In the genomic region with DNA sequence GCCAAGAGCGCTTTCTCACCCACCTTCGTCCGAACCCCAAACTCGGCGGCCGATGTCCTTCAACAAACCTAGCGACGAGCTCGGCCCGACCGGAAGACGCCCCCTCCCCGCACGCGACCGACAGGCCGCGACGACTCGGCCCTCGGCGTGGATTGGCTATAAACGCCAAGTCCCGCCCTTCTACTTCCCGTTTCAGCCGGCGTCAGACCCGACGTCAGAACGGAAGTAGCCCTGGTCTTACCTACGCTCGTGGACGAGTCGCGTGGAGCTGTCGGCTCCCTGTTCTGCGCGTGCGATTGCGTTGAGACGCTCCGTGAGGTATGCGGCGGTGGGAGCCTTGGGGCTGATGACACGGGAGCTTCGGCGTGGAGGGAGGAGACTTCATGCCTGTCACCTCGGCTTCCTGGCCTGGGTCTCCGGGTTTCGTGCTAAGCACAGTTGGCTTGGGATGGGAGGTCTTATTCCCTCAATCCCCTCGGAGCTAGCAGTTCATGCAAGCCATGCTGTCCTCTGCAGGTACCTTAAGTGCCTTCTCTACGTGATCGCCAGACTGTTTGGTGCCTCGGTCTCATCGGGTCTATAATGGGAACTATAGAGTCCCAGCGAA, we compare ENCODE assay signal across 8 mouse cellular contexts. TPM values are rescaled to one million over a fixed set of nuclear protein-coding genes. Genes with fewer than 3 reads are reported as not detected.
DNase-seq lines count a peak whose midpoint lies in the region; ATAC-seq and TF ChIP-seq lines count a peak whose summit lies in the region.

A gene (minus strand): TSS at position 98 of the 607 bp plus-strand sequence.
A gene (plus strand): TSS at position 219 of the 607 bp plus-strand sequence.

- WGBS in forebrain, embryonic 13.5 days: under 1% methylated on average over 56 of the region's 56 CpGs
- 0% methylated on average over 56 of the region's 56 CpGs for WGBS in large intestine, adult 2 months
- WGBS in liver, postnatal 0 days (ENCODE audit: insufficient replicate concordance): under 1% methylated on average over 56 of the region's 56 CpGs
- under 1% methylated on average over 56 of the region's 56 CpGs for WGBS in neural tube, embryonic 14.5 days

- H3K4me1 ChIP-seq in ES-Bruce4 (ENCODE audit: control insufficient read depth, insufficient read depth, low read length): no peaks in the 10 kb centered on the region
- H3K4me1 ChIP-seq in forebrain, embryonic 13.5 days: peaks cover 35% of the 10 kb centered on the region
- peaks cover 7% of the 10 kb centered on the region; the same call in 1 of the 2 replicates for H3K4me1 ChIP-seq in liver, postnatal 0 days (ENCODE audit: insufficient read depth)
- H3K4me1 ChIP-seq in neural tube, embryonic 14.5 days (ENCODE audit: control insufficient read depth, insufficient read depth, low read length): peaks cover 16% of the 10 kb centered on the region

- H3K9ac ChIP-seq in ES-Bruce4 (ENCODE audit: low read depth, poor library complexity, severe bottlenecking): peak within 1 kb of the TSS; percentile 84
- H3K9ac ChIP-seq in forebrain, embryonic 13.5 days: peak within 1 kb of the TSS; percentile 98
- H3K9ac ChIP-seq in liver, postnatal 0 days (replicated peaks): peak within 1 kb of the TSS; percentile 88
- H3K9ac ChIP-seq in neural tube, embryonic 14.5 days (replicated peaks; ENCODE audit: low read depth, low read length): peak within 1 kb of the TSS; percentile 95

- peak within 1 kb of the TSS; percentile 90 for H3K4me2 ChIP-seq in forebrain, embryonic 13.5 days
- peak within 1 kb of the TSS; percentile 95 for H3K4me2 ChIP-seq in liver, postnatal 0 days (ENCODE audit: low read depth, low read length)
- H3K4me2 ChIP-seq in neural tube, embryonic 14.5 days (ENCODE audit: low read depth, low read length): peak within 1 kb of the TSS; percentile 67

- H3K27me3 ChIP-seq in ES-Bruce4 (ENCODE audit: control insufficient read depth, insufficient read depth, low read length, poor library complexity, severe bottlenecking): no peaks in the 10 kb centered on the region
- no peaks in the 10 kb centered on the region for H3K27me3 ChIP-seq in forebrain, embryonic 13.5 days
- no peaks in the 10 kb centered on the region for H3K27me3 ChIP-seq in liver, postnatal 0 days (ENCODE audit: insufficient read depth, low read length)
- no peaks in the 10 kb centered on the region for H3K27me3 ChIP-seq in neural tube, embryonic 14.5 days (ENCODE audit: control insufficient read depth, insufficient read depth, low read length)

- intact Hi-C loops in heart, postnatal 10 days (cut with DNase I): no loop called here

- H3K36me3 ChIP-seq in ES-Bruce4 (ENCODE audit: control insufficient read depth, insufficient read depth, low read length, poor library complexity, severe bottlenecking): peaks cover 31% of the 10 kb centered on the region
- H3K36me3 ChIP-seq in forebrain, embryonic 13.5 days (ENCODE audit: poor library complexity, severe bottlenecking): peaks cover 47% of the 10 kb centered on the region
- H3K36me3 ChIP-seq in liver, postnatal 0 days (replicated peaks; ENCODE audit: insufficient read depth, low read length): peaks cover 22% of the 10 kb centered on the region
- peaks cover 23% of the 10 kb centered on the region for H3K36me3 ChIP-seq in neural tube, embryonic 14.5 days (ENCODE audit: control insufficient read depth, insufficient read depth, low read length)

- no peak for TF ChIP-seq EP300 in ES-Bruce4 (IDR thresholded peaks at IDR 0.05; ENCODE audit: insufficient read depth, low read depth, low read length)
- no peak for TF ChIP-seq EP300 in liver, postnatal 0 days (IDR thresholded peaks at IDR 0.05; ENCODE audit: low read depth)

- TF ChIP-seq POLR2A in ES-Bruce4 (IDR thresholded peaks at IDR 0.05; ENCODE audit: insufficient read depth, low read length): peak; percentile 97

- peak within 1 kb of the TSS; percentile 18 for H3K27ac ChIP-seq in ES-Bruce4 (ENCODE audit: insufficient read depth, low read length)
- H3K27ac ChIP-seq in forebrain, embryonic 13.5 days: peak within 1 kb of the TSS; percentile 68
- H3K27ac ChIP-seq in liver, postnatal 0 days (ENCODE audit: low read depth): peak within 1 kb of the TSS; percentile 92
- peak within 1 kb of the TSS; percentile 83 for H3K27ac ChIP-seq in neural tube, embryonic 14.5 days (ENCODE audit: low read depth, low read length)

- H3K9me3 ChIP-seq in ES-Bruce4 (replicated peaks; ENCODE audit: control insufficient read depth, insufficient read depth, low read length, poor library complexity, severe bottlenecking): no peaks in the 10 kb centered on the region
- no peaks in the 10 kb centered on the region for H3K9me3 ChIP-seq in forebrain, embryonic 13.5 days (replicated peaks)
- no peaks in the 10 kb centered on the region for H3K9me3 ChIP-seq in liver, postnatal 0 days (ENCODE audit: low read length)
- no peaks in the 10 kb centered on the region for H3K9me3 ChIP-seq in neural tube, embryonic 14.5 days (ENCODE audit: control insufficient read depth, low read length)

- DNase-seq in heart, postnatal 10 days: peak; percentile 98
- peak; percentile 91 for DNase-seq in large intestine, adult 2 months (ENCODE audit: low read depth, low spot score)
- DNase-seq in liver, postnatal 0 days: peak; percentile 96
- DNase-seq in testis, postnatal 10 days (ENCODE audit: low spot score): peak; percentile 96

- peak; percentile 98 for ATAC-seq in cerebellum, adult (ENCODE audit: insufficient number of reproducible peaks, low FRiP score, low TSS enrichment)
- ATAC-seq in forebrain, embryonic 13.5 days: peak; percentile 100
- ATAC-seq in liver, postnatal 0 days: peak; percentile 99
- peak; percentile 100 for ATAC-seq in neural tube, embryonic 14.5 days (ENCODE audit: low read depth)

- peak within 1 kb of the TSS; percentile 94 for H3K4me3 ChIP-seq in ES-Bruce4 (ENCODE audit: low read depth, low read length)
- H3K4me3 ChIP-seq in forebrain, embryonic 13.5 days: peak within 1 kb of the TSS; percentile 98
- H3K4me3 ChIP-seq in liver, postnatal 0 days (ENCODE audit: low read depth, low read length): peak within 1 kb of the TSS; percentile 74
- H3K4me3 ChIP-seq in neural tube, embryonic 14.5 days (ENCODE audit: low read depth, low read length): peak within 1 kb of the TSS; percentile 94

- no peak for TF ChIP-seq CTCF in ES-Bruce4 (IDR thresholded peaks at IDR 0.05; ENCODE audit: low read depth, low read length)
- no peak for TF ChIP-seq CTCF in liver, postnatal 0 days (IDR thresholded peaks at IDR 0.05; ENCODE audit: low read depth)

RNA-seq across cellular contexts. Expression of the first gene that starts in this region (rescaled TPM):
- polyA plus RNA-seq in ES-Bruce4 (2011; ENCODE audit: insufficient read depth, insufficient read length, low read depth, missing spikeins): 552 and 561 TPM in 2 replicates
- 1,392 and 1,705 TPM in 2 replicates for polyA plus RNA-seq in forebrain, embryonic 13.5 days (2015; fragmentation: Nextera tagmentation; extraction: Ambion mirVana)
- total RNA-seq in heart, postnatal 10 days (2021): 1,000 to 10,000 TPM; 1,998 to 2,037 TPM
- 217 and 247 TPM in 2 replicates for polyA plus RNA-seq in large intestine, adult 2 months (2012; rRNA removed)
- 1,395 and 1,426 TPM in 2 replicates for polyA plus RNA-seq in liver, postnatal 0 days (2015; fragmentation: Nextera tagmentation; extraction: Ambion mirVana)
- 1,318 and 1,638 TPM in 2 replicates for polyA plus RNA-seq in neural tube, embryonic 14.5 days (2014; fragmentation: Nextera tagmentation; extraction: Ambion mirVana)

RNA-seq across cellular contexts. Expression of the second gene that starts in this region (rescaled TPM):
- polyA plus RNA-seq in ES-Bruce4 (2011; ENCODE audit: insufficient read depth, insufficient read length, low read depth, missing spikeins): 41.5 and 42.4 TPM in 2 replicates
- 9.5 and 10.4 TPM in 2 replicates for polyA plus RNA-seq in forebrain, embryonic 13.5 days (2015; fragmentation: Nextera tagmentation; extraction: Ambion mirVana)
- 10 to 100 TPM; 13.6 to 14.3 TPM for total RNA-seq in heart, postnatal 10 days (2021)
- polyA plus RNA-seq in large intestine, adult 2 months (2012; rRNA removed): 5.8 and 8.4 TPM in 2 replicates
- polyA plus RNA-seq in liver, postnatal 0 days (2015; fragmentation: Nextera tagmentation; extraction: Ambion mirVana): 3.0 and 3.3 TPM in 2 replicates
- polyA plus RNA-seq in neural tube, embryonic 14.5 days (2014; fragmentation: Nextera tagmentation; extraction: Ambion mirVana): 5.9 and 6.8 TPM in 2 replicates

Comparison
In these comparisons a context has a peak if more than half of its experiments do, and no peak if none do; other contexts are left out.
1. Peak in every context shown above with its lines: DNase-seq, ATAC-seq, H3K4me3 ChIP-seq and H3K27ac ChIP-seq.
2. H3K27ac ChIP-seq: peak in every context shown above with its lines; median percentile 92 in liver, postnatal 0 days; 83 in neural tube, embryonic 14.5 days; 68 in forebrain, embryonic 13.5 days; 18 in ES-Bruce4.